In genomic region chr11:117482300-117482676, GRCm38 (mm10) we compare ENCODE assay signal across 7 mouse cellular contexts. TPM values are rescaled to one million over a fixed set of nuclear protein-coding genes. Genes with fewer than 3 reads are reported as not detected.
DNase-seq lines count a peak whose midpoint lies in the region; ATAC-seq lines count a peak whose summit lies in the region.

No protein-coding gene starts in this region.

- ATAC-seq in CD4-positive, CD25-positive, alpha-beta regulatory T cell, adult 4 months = peak; percentile 21
- 0 out of 2 replicates have a peak, but pooled peaks have one; percentile 6 for ATAC-seq in granulocyte monocyte progenitor cell, adult 5-6 weeks (replicated peaks; ENCODE audit: poor library complexity, severe bottlenecking)
- 0 out of 2 replicates have a peak, but pooled peaks have one; percentile 8 for ATAC-seq in megakaryocyte progenitor cell, adult 5-6 weeks (replicated peaks; ENCODE audit: poor library complexity)

- intact Hi-C loops in left cerebral cortex, postnatal 36 days (cut with DNase I) = loop anchor here (2.0 to 5.0 kb wide), 6 partner anchors 40 to 170 kb away; partner anchors contain the start of gene Tnrc6c

- peak; percentile 23 for DNase-seq in CD4-positive helper T cell, adult 2 months (ENCODE audit: low read depth, low spot score)
- DNase-seq in gastrocnemius, adult 18-20 months (ENCODE audit: low spot score) = no peak
- DNase-seq in left cerebral cortex, postnatal 36 days (ENCODE audit: low spot score in 2 of 2) = no peak
- DNase-seq in T-cell, adult 2 months (ENCODE audit: low spot score) = no peak

RNA-seq across cellular contexts. Expression of gene Gm11733, which starts 1.9 kb away (rescaled TPM):
- not detected for polyA plus RNA-seq in CD4-positive, CD25-positive, alpha-beta regulatory T cell, adult 4 months (2017; shearing (Covaris generic))
- not detected in 2 replicates for total RNA-seq in granulocyte monocyte progenitor cell, adult 5-6 weeks (2014; fragmentation: Nextera tagmentation)
- total RNA-seq in granulocyte monocyte progenitor cell, adult 5-6 weeks (2017) = not detected in 2 replicates
- total RNA-seq in megakaryocyte progenitor cell, adult 5-6 weeks (2015) = not detected in 2 replicates
- total RNA-seq in megakaryocyte progenitor cell, adult 5-6 weeks (2017) = not detected in 2 replicates
- total RNA-seq in gastrocnemius, adult 18-20 months (2021) = not detected
- under 1 TPM in 1 of 2 experiments, not detected in 1; 0.22 TPM for total RNA-seq in left cerebral cortex, postnatal 36 days (2021)
